Mouse (Mus musculus): ENCODE measurements around the gene Slc12a7.
A peak's percentile ranks its signal among the peaks of the same experiment; 100 is the strongest.
"Not testable (repeated sequence)": the region's sequence is repeated elsewhere in the genome, so short reads cannot be mapped to it uniquely, and the experiment has no call there.

The Slc12a7 gene

GRCm38 (mm10) chr13:73732742-73733700, at the start of gene Slc12a7:
Slc12a7 (plus strand) TSS chr13:73733094.
- ATAC-seq (ENCODE audit: insufficient number of reproducible peaks, low FRiP score, low TSS enrichment) = no peak

- no peak for ATAC-seq (ENCODE audit: insufficient number of reproducible peaks, low FRiP score, low TSS enrichment)
Observed at GRCm38 (mm10) chr13:73683682-73684081, 49.2 kb upstream of the Slc12a7 start.

GRCm38 (mm10) chr13:73684412-73684811, 48.5 kb upstream of the Slc12a7 start:
- ATAC-seq (ENCODE audit: insufficient number of reproducible peaks, low FRiP score, low TSS enrichment) = no peak

GRCm38 (mm10) chr13:73685502-73685901, 47.4 kb upstream of the Slc12a7 start:
- ATAC-seq (ENCODE audit: insufficient number of reproducible peaks, low FRiP score, low TSS enrichment) = no peak

GRCm38 (mm10) chr13:73687601-73688000, 45.3 kb upstream of the Slc12a7 start:
- ATAC-seq (ENCODE audit: insufficient number of reproducible peaks, low FRiP score, low TSS enrichment) = no peak

GRCm38 (mm10) chr13:73688934-73689333, 44.0 kb upstream of the Slc12a7 start:
- ATAC-seq (ENCODE audit: insufficient number of reproducible peaks, low FRiP score, low TSS enrichment) = no peak

- peak; percentile 41 for ATAC-seq (ENCODE audit: insufficient number of reproducible peaks, low FRiP score, low TSS enrichment)
Observed at GRCm38 (mm10) chr13:73692249-73692868, 40.5 kb upstream of the Slc12a7 start.

GRCm38 (mm10) chr13:73693333-73693732, 39.6 kb upstream of the Slc12a7 start:
- ATAC-seq (ENCODE audit: insufficient number of reproducible peaks, low FRiP score, low TSS enrichment) = no peak

- no peak for ATAC-seq (ENCODE audit: insufficient number of reproducible peaks, low FRiP score, low TSS enrichment)
Observed at GRCm38 (mm10) chr13:73694972-73695371, 37.9 kb upstream of the Slc12a7 start.

- no peak for ATAC-seq (ENCODE audit: insufficient number of reproducible peaks, low FRiP score, low TSS enrichment)
Observed at GRCm38 (mm10) chr13:73696529-73696928, 36.4 kb upstream of the Slc12a7 start.

- ATAC-seq (ENCODE audit: insufficient number of reproducible peaks, low FRiP score, low TSS enrichment) = no peak
Observed at GRCm38 (mm10) chr13:73699714-73700113, 33.2 kb upstream of the Slc12a7 start.

GRCm38 (mm10) chr13:73700554-73700953, 32.3 kb upstream of the Slc12a7 start:
- ATAC-seq (ENCODE audit: insufficient number of reproducible peaks, low FRiP score, low TSS enrichment) = no peak

- 0 out of 2 replicates have a peak, but pooled peaks have one; percentile 24 for ATAC-seq (ENCODE audit: insufficient number of reproducible peaks, low FRiP score, low TSS enrichment)
Observed at GRCm38 (mm10) chr13:73701161-73701883, 31.6 kb upstream of the Slc12a7 start.

GRCm38 (mm10) chr13:73702776-73703175, 30.1 kb upstream of the Slc12a7 start:
- no peak for ATAC-seq (ENCODE audit: insufficient number of reproducible peaks, low FRiP score, low TSS enrichment)

- ATAC-seq (ENCODE audit: insufficient number of reproducible peaks, low FRiP score, low TSS enrichment) = not testable (repeated sequence)
Observed at GRCm38 (mm10) chr13:73703486-73703885, 29.4 kb upstream of the Slc12a7 start.

GRCm38 (mm10) chr13:73704694-73705325, 28.1 kb upstream of the Slc12a7 start, which contains the start of gene Slc6a19:
Slc6a19 (minus strand) TSS chr13:73704865.
- ATAC-seq (ENCODE audit: insufficient number of reproducible peaks, low FRiP score, low TSS enrichment) = no peak

GRCm38 (mm10) chr13:73709491-73709890, 23.4 kb upstream of the Slc12a7 start:
- no peak for ATAC-seq (ENCODE audit: insufficient number of reproducible peaks, low FRiP score, low TSS enrichment)

- no peak for ATAC-seq (ENCODE audit: insufficient number of reproducible peaks, low FRiP score, low TSS enrichment)
Observed at GRCm38 (mm10) chr13:73711221-73711620, 21.7 kb upstream of the Slc12a7 start.

- ATAC-seq (ENCODE audit: insufficient number of reproducible peaks, low FRiP score, low TSS enrichment) = no peak
Observed at GRCm38 (mm10) chr13:73711803-73712202, 21.1 kb upstream of the Slc12a7 start.

- ATAC-seq (ENCODE audit: insufficient number of reproducible peaks, low FRiP score, low TSS enrichment) = no peak
Observed at GRCm38 (mm10) chr13:73712228-73712627, 20.7 kb upstream of the Slc12a7 start.
